Mouse (Mus musculus): ENCODE data around the gene Itgb1bp1. TPM values are rescaled to one million over a fixed set of nuclear protein-coding genes. Genes with fewer than 3 reads are reported as not detected.

Itgb1bp1 gene
- polyA plus RNA-seq, 1 experiment from 2014 or later, result 50.9 TPM

DNA sequence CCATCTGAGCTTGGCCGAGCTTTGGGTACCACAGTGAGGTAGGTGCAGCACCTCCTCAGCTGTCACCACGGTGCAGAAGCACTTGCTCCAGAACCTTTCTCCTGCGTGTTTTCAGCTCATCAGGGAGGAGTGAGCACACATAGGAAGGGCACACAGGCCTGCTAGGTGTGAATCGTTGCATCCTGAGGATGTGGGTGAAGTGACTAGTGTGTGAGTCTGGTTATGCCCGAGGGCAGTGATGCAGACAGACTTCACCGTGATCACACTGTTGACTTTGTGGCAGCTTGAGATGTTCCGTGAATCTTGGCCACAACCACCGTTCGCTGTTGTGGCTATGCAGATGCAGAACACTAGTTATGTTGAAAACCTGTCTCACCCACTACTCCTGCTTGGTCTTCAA, 59.8 kb downstream of the Itgb1bp1 start:
- Histone ChIP-seq H3K9ac (ENCODE audit: low read depth, low read length) (no peak overlapping the region), H3K9me3 (replicated peaks; ENCODE audit: low read length) (no peaks in the 10 kb centered on the region), H3K27ac (no peak overlapping the region), H3K36me3 (ENCODE audit: insufficient read depth, low read length) (peaks cover 3% of the 10 kb centered on the region; the same call in 1 of the 2 replicates), H3K4me1 (replicated peaks; ENCODE audit: insufficient read depth, low read length) (0 out of 2 replicates have a peak, but pooled peaks cover 5% of the 10 kb centered on the region), H3K4me2 (ENCODE audit: low read length) (no peak overlapping the region), H3K27me3 (ENCODE audit: insufficient read depth, low read length) (no peaks in the 10 kb centered on the region), H3K4me3 (replicated peaks; ENCODE audit: low read depth, low read length) (no peak overlapping the region)
- ATAC-seq (replicated peaks; ENCODE audit: low FRiP score, low read depth) (no peak), DNase-seq (ENCODE audit: low spot score) (no peak)
- TF ChIP-seq CTCF (IDR thresholded peaks at IDR 0.05; ENCODE audit: low read depth), result no peak
- 75% methylated on average over 9 of the region's 9 CpGs for WGBS

DNA sequence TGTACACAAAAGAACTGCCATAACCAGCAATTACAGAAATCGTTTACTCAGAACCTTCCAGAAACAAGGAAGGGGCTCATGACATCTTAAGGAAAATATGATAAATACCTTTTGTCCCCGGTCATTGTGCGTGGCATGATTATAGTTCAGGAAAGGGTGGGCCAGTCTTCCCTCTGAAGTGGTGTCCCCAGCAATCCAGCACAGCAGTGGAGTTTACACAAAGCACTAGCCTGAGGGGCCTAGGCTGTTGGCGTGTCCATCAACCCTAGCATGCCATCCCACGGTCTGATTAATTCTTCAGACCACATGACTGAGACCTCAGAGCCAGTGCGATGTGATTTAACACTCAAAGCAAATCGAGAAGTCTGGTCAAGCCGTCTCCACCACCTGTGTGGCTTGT, 60.7 kb downstream of the Itgb1bp1 start:
- WGBS, result 60% methylated on average over 8 of the region's 8 CpGs
- no peak for TF ChIP-seq CTCF (IDR thresholded peaks at IDR 0.05; ENCODE audit: low read depth)
- no peak overlapping the region for H3K4me3 ChIP-seq (replicated peaks; ENCODE audit: low read depth, low read length)
- no peak for ATAC-seq (replicated peaks; ENCODE audit: low FRiP score, low read depth)
- no peak overlapping the region for H3K9ac ChIP-seq (ENCODE audit: low read depth, low read length)
- no peaks in the 10 kb centered on the region for H3K27me3 ChIP-seq (ENCODE audit: insufficient read depth, low read length)
- H3K27ac ChIP-seq, result peak overlapping the region; percentile 47; the same call in 1 of the 2 replicates
- peak; percentile 44 for DNase-seq (ENCODE audit: low spot score)
- H3K4me1 ChIP-seq (replicated peaks; ENCODE audit: insufficient read depth, low read length), result 0 out of 2 replicates have a peak, but pooled peaks cover 5% of the 10 kb centered on the region
- no peaks in the 10 kb centered on the region for H3K9me3 ChIP-seq (replicated peaks; ENCODE audit: low read length)
- H3K36me3 ChIP-seq (ENCODE audit: insufficient read depth, low read length), result peaks cover under 1% of the 10 kb centered on the region; the same call in 1 of the 2 replicates
- H3K4me2 ChIP-seq (ENCODE audit: low read length), result no peak overlapping the region

GRCm38 (mm10) chr12:21223923-21224322, 62.2 kb downstream of the Itgb1bp1 start:
- Histone ChIP-seq H3K4me2 (ENCODE audit: low read length) (no peak overlapping the region), H3K36me3 (ENCODE audit: insufficient read depth, low read length) (no peaks in the 10 kb centered on the region), H3K4me1 (replicated peaks; ENCODE audit: insufficient read depth, low read length) (0 out of 2 replicates have a peak, but pooled peaks cover 5% of the 10 kb centered on the region), H3K4me3 (replicated peaks; ENCODE audit: low read depth, low read length) (no peak overlapping the region), H3K9ac (ENCODE audit: low read depth, low read length) (no peak overlapping the region), H3K27me3 (ENCODE audit: insufficient read depth, low read length) (no peaks in the 10 kb centered on the region), H3K9me3 (replicated peaks; ENCODE audit: low read length) (no peaks in the 10 kb centered on the region), H3K27ac (no peak overlapping the region)
- 88% methylated on average over 4 of the region's 4 CpGs for WGBS
- DNase-seq (ENCODE audit: low spot score) (no peak), ATAC-seq (replicated peaks; ENCODE audit: low FRiP score, low read depth) (no peak)
- TF ChIP-seq CTCF (IDR thresholded peaks at IDR 0.05; ENCODE audit: low read depth), result no peak

DNA sequence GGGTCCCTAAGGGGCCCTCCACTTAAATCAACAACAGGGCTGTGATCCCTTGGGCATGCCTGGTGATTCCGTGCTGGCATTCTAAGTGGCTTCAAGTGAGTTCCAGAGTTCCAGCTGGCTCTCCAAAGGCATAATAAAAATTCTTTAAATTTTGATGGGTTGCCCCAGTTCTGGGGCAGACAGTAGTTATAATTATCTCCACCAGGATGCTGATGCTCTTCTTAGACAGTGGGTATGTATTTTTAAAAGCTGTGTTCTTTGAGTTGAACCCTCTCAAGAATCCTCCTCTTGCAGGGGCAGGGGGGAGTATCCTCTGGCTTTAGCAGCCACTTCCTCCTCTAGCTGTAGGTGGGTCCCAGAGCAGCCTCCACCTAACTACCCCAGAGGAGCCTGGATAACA, 65.5 kb downstream of the Itgb1bp1 start:
- Histone ChIP-seq H3K36me3 (ENCODE audit: insufficient read depth, low read length) (0 out of 2 replicates have a peak, but pooled peaks cover 10% of the 10 kb centered on the region), H3K4me3 (replicated peaks; ENCODE audit: low read depth, low read length) (no peak overlapping the region), H3K9me3 (replicated peaks; ENCODE audit: low read length) (no peaks in the 10 kb centered on the region), H3K4me2 (ENCODE audit: low read length) (no peak overlapping the region), H3K27ac (no peak overlapping the region), H3K4me1 (replicated peaks; ENCODE audit: insufficient read depth, low read length) (no peaks in the 10 kb centered on the region), H3K27me3 (ENCODE audit: insufficient read depth, low read length) (no peaks in the 10 kb centered on the region), H3K9ac (ENCODE audit: low read depth, low read length) (no peak overlapping the region)
- ATAC-seq (replicated peaks; ENCODE audit: low FRiP score, low read depth) (no peak), DNase-seq (ENCODE audit: low spot score) (no peak)
- 79% methylated on average over 1 of the region's 1 CpGs for WGBS
- TF ChIP-seq CTCF (IDR thresholded peaks at IDR 0.05; ENCODE audit: low read depth), result no peak

DNA sequence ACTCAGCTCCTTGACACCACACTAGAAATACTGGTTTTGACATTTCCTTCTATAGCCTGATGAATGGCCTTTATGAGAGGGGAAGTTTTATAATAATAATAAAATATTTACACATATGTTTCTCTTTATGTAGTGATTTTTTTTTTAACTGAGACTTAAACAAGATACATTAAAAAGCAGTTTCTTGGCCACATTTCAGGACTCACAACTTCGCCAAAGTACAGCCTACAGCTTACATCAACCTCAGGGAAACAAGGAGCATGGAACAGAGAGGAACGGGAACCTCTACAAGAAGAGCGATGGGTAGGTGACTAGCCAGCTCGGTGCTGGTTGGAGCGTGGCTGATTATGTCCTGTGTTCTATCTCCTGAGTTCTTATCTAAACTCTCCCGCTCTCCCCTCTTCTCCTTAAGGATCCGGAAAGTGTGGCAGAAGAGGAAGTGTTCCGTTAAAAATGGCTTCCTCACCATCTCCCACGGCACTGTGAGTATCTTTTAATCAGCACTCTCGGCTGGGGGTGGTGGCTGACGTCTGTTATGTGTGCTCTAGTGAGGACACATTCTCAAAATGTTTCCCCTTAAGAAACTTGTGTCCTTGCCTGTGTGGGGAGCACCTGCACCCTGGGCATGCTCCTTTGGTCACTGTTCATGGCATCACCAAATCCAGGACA, 68.2 kb downstream of the Itgb1bp1 start:
- H3K36me3 ChIP-seq (ENCODE audit: insufficient read depth, low read length), result 0 out of 2 replicates have a peak, but pooled peaks cover 11% of the 10 kb centered on the region
- DNase-seq (ENCODE audit: low spot score), result no peak
- TF ChIP-seq CTCF (IDR thresholded peaks at IDR 0.05; ENCODE audit: low read depth), result no peak

DNA sequence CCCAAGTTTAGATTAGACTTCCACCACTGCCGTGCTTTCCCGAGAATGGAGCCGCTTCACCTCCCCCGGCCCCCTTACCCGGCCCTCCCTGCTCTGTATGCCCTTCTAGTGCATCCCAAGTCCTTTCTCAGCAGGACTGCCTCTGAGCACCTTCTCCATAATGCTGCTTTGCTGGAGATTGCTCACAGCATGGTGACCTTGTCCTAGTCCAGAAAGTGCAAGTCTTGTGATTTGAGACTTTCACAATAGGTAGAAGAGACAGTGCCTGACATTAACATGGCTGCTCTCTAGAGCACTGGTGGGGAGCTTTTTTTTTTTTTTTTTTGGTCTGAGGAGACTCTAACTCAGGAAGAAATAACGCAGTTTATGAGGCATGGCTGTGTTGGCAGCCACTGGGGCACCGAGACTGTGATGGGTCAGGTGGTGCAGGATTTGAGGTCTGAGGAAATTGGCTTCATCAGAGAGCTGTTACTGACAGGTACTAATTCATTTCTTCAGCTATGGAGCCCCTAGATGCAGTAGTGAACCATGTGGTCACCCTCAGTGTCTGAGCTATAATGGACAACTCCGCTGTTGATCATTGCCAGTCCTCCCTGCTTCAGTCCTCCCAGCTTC, 71.4 kb downstream of the Itgb1bp1 start:
- no peak for TF ChIP-seq CTCF (IDR thresholded peaks at IDR 0.05; ENCODE audit: low read depth)
- Histone ChIP-seq H3K9me3 (replicated peaks; ENCODE audit: low read length) (no peaks in the 10 kb centered on the region), H3K4me2 (ENCODE audit: low read length) (no peak overlapping the region), H3K36me3 (ENCODE audit: insufficient read depth, low read length) (0 out of 2 replicates have a peak, but pooled peaks cover 14% of the 10 kb centered on the region), H3K27me3 (ENCODE audit: insufficient read depth, low read length) (no peaks in the 10 kb centered on the region), H3K27ac (no peak overlapping the region), H3K9ac (ENCODE audit: low read depth, low read length) (no peak overlapping the region), H3K4me1 (replicated peaks; ENCODE audit: insufficient read depth, low read length) (no peaks in the 10 kb centered on the region), H3K4me3 (replicated peaks; ENCODE audit: low read depth, low read length) (no peak overlapping the region)
- ATAC-seq (replicated peaks; ENCODE audit: low FRiP score, low read depth) (0 out of 2 replicates have a peak, but pooled peaks have one; percentile 13), DNase-seq (ENCODE audit: low spot score) (no peak)
- 54% methylated on average over 8 of the region's 8 CpGs for WGBS

More for the DNA sequence above, 68.2 kb downstream of the Itgb1bp1 start:
- no peaks in the 10 kb centered on the region for H3K9me3 ChIP-seq (replicated peaks; ENCODE audit: low read length)
- no peak overlapping the region for H3K9ac ChIP-seq (ENCODE audit: low read depth, low read length)
- no peaks in the 10 kb centered on the region for H3K4me1 ChIP-seq (replicated peaks; ENCODE audit: insufficient read depth, low read length)
- no peak overlapping the region for H3K4me3 ChIP-seq (replicated peaks; ENCODE audit: low read depth, low read length)
- WGBS, result 74% methylated on average over 11 of the region's 11 CpGs
- H3K27me3 ChIP-seq (ENCODE audit: insufficient read depth, low read length), result no peaks in the 10 kb centered on the region
- H3K4me2 ChIP-seq (ENCODE audit: low read length), result no peak overlapping the region
- no peak overlapping the region for H3K27ac ChIP-seq
- no peak for ATAC-seq (replicated peaks; ENCODE audit: low FRiP score, low read depth)

Data from kidney, postnatal 0 days (tissue).